Mouse (Mus musculus) midbrain, embryonic 14.5 days (tissue): ENCODE data around the gene Gm3435. TPM values are rescaled to one million over a fixed set of nuclear protein-coding genes. Genes with fewer than 3 reads are reported as not detected.
"Not testable (repeated sequence)": the region's sequence is repeated elsewhere in the genome, so short reads cannot be mapped to it uniquely, and the experiment has no call there.

ENCODE experiments used
- ATAC-seq: fragments of 200-750 bp; cut with Nextera tagmentation; 2 replicates; pipeline ENCODE4 v1.8.0; 2017; ENCODE audit warnings: moderate number of reproducible peaks, moderate library complexity; ENCODE audit not compliant: low FRiP score, low TSS enrichment
- DNase-seq: peaks from one replicate; pipeline ENCODE4 v3.0.0-alpha.2; 2015
- H3K27ac ChIP-seq: fragments of 300-500 bp; sonication (generic); replicated peaks from 2 replicates; pipeline ENCODE4 v1.5.1; 2014; ENCODE audit warnings: mild to moderate bottlenecking, low read depth, low read length, moderate library complexity
- H3K27me3 ChIP-seq: fragments of 300-500 bp; sonication (generic); 2 replicates; pipeline ENCODE4 v1.6.1; 2014; ENCODE audit warnings: low read length, control low read depth, mixed read lengths; ENCODE audit not compliant: control insufficient read depth, insufficient read depth
- H3K36me3 ChIP-seq: fragments of 300-500 bp; sonication (generic); 2 replicates; pipeline ENCODE4 v1.6.1; 2014; ENCODE audit warnings: low read length, control low read depth; ENCODE audit not compliant: control insufficient read depth, insufficient read depth
- H3K4me1 ChIP-seq: fragments of 300-500 bp; sonication (generic); 2 replicates; pipeline ENCODE4 v1.6.1; 2014; ENCODE audit warnings: mild to moderate bottlenecking, antibody characterized with exemption, low read length, control low read depth; ENCODE audit not compliant: control insufficient read depth, insufficient read depth
- H3K4me2 ChIP-seq: fragments of 300-500 bp; sonication (generic); 2 replicates; pipeline ENCODE4 v1.6.1; 2014; ENCODE audit warnings: mild to moderate bottlenecking, low read length, moderate library complexity
- H3K4me3 ChIP-seq: fragments of 300-500 bp; sonication (generic); replicated peaks from 2 replicates; pipeline ENCODE4 v1.5.1; 2014; ENCODE audit warnings: low read depth, low read length
- H3K9ac ChIP-seq: fragments of 300-500 bp; sonication (generic); replicated peaks from 2 replicates; pipeline ENCODE4 v1.6.1; 2014; ENCODE audit warnings: mild to moderate bottlenecking, low read length, moderate library complexity
- H3K9me3 ChIP-seq: fragments of 300-500 bp; sonication (generic); 2 replicates; pipeline ENCODE4 v1.6.1; 2016; ENCODE audit warnings: low read length, control low read depth, mixed read lengths; ENCODE audit not compliant: control insufficient read depth
- WGBS: fragments of 180-500 bp; shearing (Covaris S2); extraction: QIAGEN DNeasy Blood & Tissue Kit; methylation state at CpG from one replicate; pipeline ENCODE4 v1.1.7; 2014; 5-methylcytosine and 5-hydroxymethylcytosine counted together
- polyA plus RNA-seq: library from polyadenylated mRNA; unstranded; fragments of >200 nt; fragmentation: Nextera tagmentation; extraction: Ambion mirVana; gene quantifications from 2 replicates; pipeline ENCODE4 v1.2.1, GENCODE M21; 2014

Gene Gm3435
- polyA plus RNA-seq, 1 experiment from 2014 or later = 8.1 TPM

- not testable (repeated sequence) for H3K9me3 ChIP-seq, H3K27ac ChIP-seq, H3K4me2 ChIP-seq, H3K9ac ChIP-seq, H3K4me1 ChIP-seq, H3K36me3 ChIP-seq, H3K4me3 ChIP-seq, DNase-seq, H3K27me3 ChIP-seq, ATAC-seq
- WGBS = 80% methylated on average over 4 of the region's 5 CpGs
Measured at GRCm38 (mm10) chr17:14990116-14990702, 19.8 kb upstream of the Gm3435 start.

GRCm38 (mm10) chr17:14992522-14993138, 17.3 kb upstream of the Gm3435 start:
- H3K4me1 ChIP-seq, H3K4me2 ChIP-seq, H3K36me3 ChIP-seq, H3K9me3 ChIP-seq, H3K27me3 ChIP-seq, H3K27ac ChIP-seq, DNase-seq, H3K4me3 ChIP-seq, H3K9ac ChIP-seq: not testable (repeated sequence)
- WGBS = no CpG with 5 or more reads among the region's 98 CpGs
- peak; percentile 83 for ATAC-seq

GRCm38 (mm10) chr17:14993139-14993832, 16.7 kb upstream of the Gm3435 start:
- not testable (repeated sequence) for DNase-seq, H3K27me3 ChIP-seq, H3K9me3 ChIP-seq, H3K36me3 ChIP-seq, H3K27ac ChIP-seq, H3K9ac ChIP-seq, H3K4me2 ChIP-seq, H3K4me1 ChIP-seq, H3K4me3 ChIP-seq
- ATAC-seq = peak; percentile 93
- WGBS = no CpG with 5 or more reads among the region's 47 CpGs

- not testable (repeated sequence) for H3K27me3 ChIP-seq, H3K9me3 ChIP-seq, H3K4me3 ChIP-seq, H3K9ac ChIP-seq, DNase-seq, ATAC-seq, H3K27ac ChIP-seq, H3K36me3 ChIP-seq, H3K4me2 ChIP-seq, H3K4me1 ChIP-seq
- no CpG with 5 or more reads among the region's 5 CpGs for whole genome bisulfite sequencing
Measured at GRCm38 (mm10) chr17:14994140-14994539, 15.8 kb upstream of the Gm3435 start.

GRCm38 (mm10) chr17:15000047-15000446, 9.9 kb upstream of the Gm3435 start:
- ATAC-seq, DNase-seq: not testable (repeated sequence)
- no CpG with 5 or more reads among the region's 4 CpGs for WGBS

GRCm38 (mm10) chr17:15009088-15009487, 888 bp upstream of the Gm3435 start:
- H3K27ac ChIP-seq, DNase-seq, H3K36me3 ChIP-seq, H3K4me3 ChIP-seq, H3K9me3 ChIP-seq, H3K4me2 ChIP-seq, ATAC-seq, H3K9ac ChIP-seq, H3K27me3 ChIP-seq, H3K4me1 ChIP-seq: not testable (repeated sequence)
- no CpG with 5 or more reads among the region's 3 CpGs for WGBS

More at GRCm38 (mm10) chr17:15000047-15000446, 9.9 kb upstream of the Gm3435 start:
- not testable (repeated sequence) for H3K4me3 ChIP-seq, H3K27ac ChIP-seq, H3K36me3 ChIP-seq, H3K27me3 ChIP-seq, H3K9me3 ChIP-seq, H3K4me2 ChIP-seq, H3K4me1 ChIP-seq, H3K9ac ChIP-seq

- not testable (repeated sequence) for ATAC-seq
Measured at GRCm38 (mm10) chr17:15021503-15022220, 11.7 kb downstream of the Gm3435 start.

GRCm38 (mm10) chr17:15023878-15024492, 14.0 kb downstream of the Gm3435 start:
- H3K36me3 ChIP-seq, H3K9ac ChIP-seq, H3K4me3 ChIP-seq, H3K27me3 ChIP-seq, H3K4me2 ChIP-seq, DNase-seq, H3K4me1 ChIP-seq, H3K9me3 ChIP-seq, H3K27ac ChIP-seq: not testable (repeated sequence)
- ATAC-seq = peak; percentile 87
- WGBS = no CpG with 5 or more reads among the region's 97 CpGs

More at GRCm38 (mm10) chr17:15021503-15022220, 11.7 kb downstream of the Gm3435 start:
- not testable (repeated sequence) for H3K9me3 ChIP-seq, H3K27me3 ChIP-seq, H3K4me3 ChIP-seq, H3K4me1 ChIP-seq, H3K9ac ChIP-seq, H3K27ac ChIP-seq, H3K4me2 ChIP-seq, H3K36me3 ChIP-seq, DNase-seq
- 75% methylated on average over 3 of the region's 3 CpGs for WGBS
